Mouse (Mus musculus) ES-Bruce4 (cell line): ENCODE measurements around the gene Olfr742.

Source experiments
- CTCF ChIP-seq: IDR thresholded peaks from one replicate; pipeline ENCODE4 v1.8.1; 2011; ENCODE audit warnings: low read depth, low read length
- POLR2A ChIP-seq: IDR thresholded peaks from one replicate; pipeline ENCODE4 v1.8.1; 2011; ENCODE audit warnings: low read length; ENCODE audit not compliant: insufficient read depth

DNA sequence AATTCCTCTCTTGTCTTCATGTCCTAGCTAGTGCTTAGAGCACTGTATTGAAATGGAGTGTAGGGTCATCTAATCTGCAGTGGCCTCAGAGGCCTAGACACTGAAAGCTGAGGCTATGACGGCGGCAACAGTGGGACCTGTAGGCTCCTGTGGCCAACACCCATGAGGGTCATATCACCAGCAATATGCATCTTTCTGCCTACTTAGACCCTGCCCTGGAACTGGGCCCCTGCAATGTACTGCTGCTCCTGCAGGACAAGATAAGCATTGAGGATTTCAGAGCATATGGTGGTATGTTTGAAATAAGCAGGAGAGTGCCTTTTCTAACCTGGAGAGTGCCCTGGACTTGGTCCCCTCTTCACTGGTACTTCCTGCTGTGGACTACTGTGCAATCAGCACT is 49.3 kb downstream of the Olfr742 start:
- TF ChIP-seq CTCF (no peak), POLR2A (no peak)
